Mouse (Mus musculus): ENCODE measurements around the gene Fgf12. TPM values are rescaled to one million over a fixed set of nuclear protein-coding genes. Genes with fewer than 3 reads are reported as not detected.

Fgf12 gene
- polyA plus RNA-seq, 1 experiment = 0.49 TPM

DNA sequence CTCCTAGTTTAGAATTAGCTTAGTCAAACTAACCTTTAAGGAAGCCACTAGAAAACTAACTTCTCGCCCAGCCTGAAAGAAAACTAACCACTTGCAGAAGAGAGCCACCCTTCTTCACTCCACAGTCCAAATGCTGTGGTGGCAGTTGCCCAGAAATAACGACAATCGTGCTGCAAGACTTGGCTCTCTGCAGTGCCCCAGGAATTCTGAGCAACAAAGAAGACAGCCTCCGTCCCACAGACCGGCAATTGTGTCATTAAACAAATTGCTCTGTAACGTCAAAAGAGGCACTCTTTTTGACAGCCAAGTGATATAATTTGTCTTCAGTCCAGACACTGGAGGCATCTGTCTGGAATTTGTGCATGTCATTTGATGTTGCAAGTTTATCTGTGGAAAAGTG, 261.2 kb downstream of the Fgf12 start:
- Histone ChIP-seq H3K4me3 (ENCODE audit: insufficient read depth, low read length) (no peak overlapping the region), H3K27ac (ENCODE audit: insufficient read depth, low read length) (no peak overlapping the region), H3K4me1 (ENCODE audit: control insufficient read depth, insufficient read depth, low read length) (no peaks in the 10 kb centered on the region)
- TF ChIP-seq POLR2A (IDR thresholded peaks at IDR 0.05; ENCODE audit: low read depth, low read length) = no peak
- TF ChIP-seq CTCF (IDR thresholded peaks at IDR 0.05; ENCODE audit: borderline replicate concordance, insufficient read depth, low read length) = no peak

DNA sequence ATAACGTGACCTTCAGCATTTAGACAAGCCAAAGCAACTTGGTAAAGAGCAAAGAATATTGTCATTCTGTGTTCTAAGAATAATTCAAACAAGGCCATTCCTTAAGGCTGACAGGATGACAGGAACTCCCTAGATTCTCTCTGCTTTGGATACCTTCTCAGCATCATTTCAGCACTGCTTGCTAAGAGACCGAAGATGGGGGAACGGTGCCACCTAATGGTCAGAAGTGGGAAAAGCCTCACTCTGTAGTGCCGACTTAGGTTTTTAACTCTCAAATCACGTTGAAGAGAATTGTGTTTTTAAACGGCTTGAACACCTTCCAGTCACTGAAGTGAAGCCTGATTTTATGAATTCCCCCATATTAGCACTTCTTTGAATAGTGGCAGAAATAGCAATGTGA, 262.4 kb downstream of the Fgf12 start:
- no peak overlapping the region for H3K4me3 ChIP-seq (ENCODE audit: insufficient read depth, low read length)
- no peaks in the 10 kb centered on the region for H3K4me1 ChIP-seq (ENCODE audit: control insufficient read depth, insufficient read depth, low read length)
- TF ChIP-seq POLR2A (IDR thresholded peaks at IDR 0.05; ENCODE audit: low read depth, low read length) (no peak), CTCF (IDR thresholded peaks at IDR 0.05; ENCODE audit: borderline replicate concordance, insufficient read depth, low read length) (peak; percentile 49; the same call in 1 of the 2 replicates)
- no peak overlapping the region for H3K27ac ChIP-seq (ENCODE audit: insufficient read depth, low read length)

DNA sequence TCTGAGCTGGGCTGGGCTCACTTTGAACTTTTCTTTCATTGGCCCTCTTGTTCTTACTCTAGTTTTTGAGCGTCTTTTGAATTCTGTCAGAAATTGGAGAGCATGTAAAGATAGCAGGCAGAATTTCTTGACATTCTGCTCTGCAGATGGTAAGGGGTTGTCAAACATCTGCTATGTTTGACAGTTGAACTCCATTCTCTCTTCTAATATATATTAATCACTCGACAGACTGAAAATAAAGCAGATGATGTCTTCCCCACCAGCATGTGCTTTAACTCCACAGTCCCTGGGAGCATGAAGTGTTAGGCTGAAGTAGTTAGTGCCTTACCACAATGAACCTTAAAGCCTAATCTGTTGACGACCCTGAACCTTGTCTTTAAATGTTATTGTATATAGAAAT, 267.9 kb downstream of the Fgf12 start:
- Histone ChIP-seq H3K4me1 (ENCODE audit: control insufficient read depth, insufficient read depth, low read length) (no peaks in the 10 kb centered on the region), H3K4me3 (ENCODE audit: insufficient read depth, low read length) (no peak overlapping the region), H3K27ac (ENCODE audit: insufficient read depth, low read length) (no peak overlapping the region)
- no peak for TF ChIP-seq POLR2A (IDR thresholded peaks at IDR 0.05; ENCODE audit: low read depth, low read length)
- no peak for TF ChIP-seq CTCF (IDR thresholded peaks at IDR 0.05; ENCODE audit: borderline replicate concordance, insufficient read depth, low read length)

DNA sequence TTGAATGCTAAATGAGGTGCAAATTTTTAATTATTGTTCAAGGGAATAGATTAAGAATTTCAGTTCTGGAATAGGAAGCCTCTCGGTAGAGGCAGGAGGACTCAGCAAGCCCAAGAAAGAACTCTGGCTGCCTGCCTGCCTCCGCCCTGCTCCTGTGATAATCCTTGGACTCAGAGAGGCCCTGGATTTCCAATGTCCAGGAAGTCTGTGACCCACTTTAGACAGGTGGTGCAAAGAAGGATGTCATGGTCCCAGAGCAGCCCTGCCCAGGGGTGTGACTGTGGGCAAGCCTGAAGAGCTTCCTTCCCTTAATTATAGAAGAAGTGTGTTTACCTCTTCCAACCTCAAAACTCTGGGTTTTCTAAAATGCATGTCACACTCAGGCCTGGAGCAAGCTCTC, 273.8 kb downstream of the Fgf12 start:
- Histone ChIP-seq H3K4me1 (ENCODE audit: control insufficient read depth, insufficient read depth, low read length) (no peaks in the 10 kb centered on the region), H3K27ac (ENCODE audit: insufficient read depth, low read length) (no peak overlapping the region), H3K4me3 (ENCODE audit: insufficient read depth, low read length) (no peak overlapping the region)
- TF ChIP-seq CTCF (IDR thresholded peaks at IDR 0.05; ENCODE audit: borderline replicate concordance, insufficient read depth, low read length) (no peak), POLR2A (IDR thresholded peaks at IDR 0.05; ENCODE audit: low read depth, low read length) (no peak)

DNA sequence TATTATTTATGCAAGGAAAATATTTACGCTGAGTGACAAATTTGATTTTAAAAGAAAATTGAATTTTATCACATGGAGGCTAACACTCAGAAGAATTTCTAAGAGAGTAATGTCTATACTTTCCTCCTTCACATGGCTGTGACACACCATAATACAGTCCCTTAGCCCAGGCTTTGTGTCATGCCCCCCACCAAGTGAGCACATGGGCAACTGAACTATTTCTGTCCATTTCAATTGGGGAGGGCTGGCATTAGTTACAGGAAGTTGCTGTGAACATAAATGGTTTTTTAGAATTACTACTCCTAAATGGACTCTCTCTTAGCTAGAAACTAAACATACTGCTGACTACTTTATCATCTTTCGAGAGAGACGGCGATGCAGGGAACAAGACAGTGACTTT, 276.2 kb downstream of the Fgf12 start:
- no peaks in the 10 kb centered on the region for H3K4me1 ChIP-seq (ENCODE audit: control insufficient read depth, insufficient read depth, low read length)
- H3K27ac ChIP-seq (ENCODE audit: insufficient read depth, low read length) = no peak overlapping the region
- H3K4me3 ChIP-seq (ENCODE audit: insufficient read depth, low read length) = no peak overlapping the region
- TF ChIP-seq CTCF (IDR thresholded peaks at IDR 0.05; ENCODE audit: borderline replicate concordance, insufficient read depth, low read length) (no peak), POLR2A (IDR thresholded peaks at IDR 0.05; ENCODE audit: low read depth, low read length) (no peak)

DNA sequence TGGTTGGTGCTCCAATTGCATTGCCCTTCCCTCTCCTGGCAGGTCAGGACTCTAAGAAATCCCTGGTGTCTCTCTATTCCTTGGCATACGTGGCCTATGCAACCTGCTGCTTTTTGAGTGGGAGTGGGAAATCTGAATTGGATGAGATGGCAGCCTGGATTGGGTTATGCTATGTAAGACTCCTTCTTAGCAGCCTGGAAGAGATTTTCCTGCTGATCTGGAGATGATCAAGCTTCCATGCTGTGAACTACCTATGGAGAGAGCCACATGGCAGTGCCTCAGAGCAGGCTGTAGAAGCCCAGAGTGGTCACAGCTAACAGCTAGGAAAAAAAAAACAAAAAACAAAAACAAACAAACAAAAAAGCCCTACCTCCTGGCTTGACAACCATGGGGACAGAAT, 277.3 kb downstream of the Fgf12 start:
- no peaks in the 10 kb centered on the region for H3K4me1 ChIP-seq (ENCODE audit: control insufficient read depth, insufficient read depth, low read length)
- no peak for TF ChIP-seq CTCF (IDR thresholded peaks at IDR 0.05; ENCODE audit: borderline replicate concordance, insufficient read depth, low read length)
- no peak overlapping the region for H3K4me3 ChIP-seq (ENCODE audit: insufficient read depth, low read length)
- no peak overlapping the region for H3K27ac ChIP-seq (ENCODE audit: insufficient read depth, low read length)

DNA sequence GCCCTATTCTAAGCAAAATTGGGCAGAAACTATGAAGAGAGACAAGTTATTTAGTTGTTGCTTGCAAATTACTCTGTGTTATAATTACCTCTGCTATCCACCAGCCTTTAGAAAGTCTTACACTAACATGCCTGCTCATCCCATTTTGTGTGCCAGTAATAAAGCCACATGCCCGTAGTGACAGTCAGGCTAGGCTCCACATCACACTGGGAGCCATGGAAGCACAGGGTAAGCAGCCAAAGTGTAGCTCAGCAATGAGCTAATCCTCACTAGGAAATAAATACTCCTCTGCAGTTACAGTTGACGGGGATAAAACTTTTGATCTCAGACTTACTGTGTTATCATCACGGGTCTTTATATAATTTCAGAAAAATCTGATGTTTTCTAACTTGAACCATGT, 298.0 kb downstream of the Fgf12 start:
- H3K4me3 ChIP-seq (ENCODE audit: insufficient read depth, low read length) = no peak overlapping the region
- H3K4me1 ChIP-seq (ENCODE audit: control insufficient read depth, insufficient read depth, low read length) = no peaks in the 10 kb centered on the region
- TF ChIP-seq POLR2A (IDR thresholded peaks at IDR 0.05; ENCODE audit: low read depth, low read length) (no peak), CTCF (IDR thresholded peaks at IDR 0.05; ENCODE audit: borderline replicate concordance, insufficient read depth, low read length) (no peak)
- no peak overlapping the region for H3K27ac ChIP-seq (ENCODE audit: insufficient read depth, low read length)

DNA sequence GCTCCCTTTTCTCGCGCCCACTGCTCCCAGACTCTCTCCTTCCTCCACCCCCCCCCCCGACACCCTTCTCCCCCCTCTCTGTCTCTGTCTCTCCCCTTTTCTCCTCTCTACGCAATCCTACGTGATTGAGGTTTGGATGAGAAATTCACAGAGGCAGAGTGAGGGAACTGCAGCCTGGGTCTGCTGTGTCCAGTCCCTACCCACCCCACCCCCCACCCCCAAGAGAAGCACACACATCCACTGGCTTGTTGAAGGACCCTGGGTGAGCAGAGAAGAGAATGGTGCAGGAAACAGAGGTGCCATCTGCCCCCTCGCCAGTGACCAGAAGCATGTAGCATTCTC, 305.8 kb downstream of the Fgf12 start:
- no peak for TF ChIP-seq POLR2A (IDR thresholded peaks at IDR 0.05; ENCODE audit: low read depth, low read length)
- TF ChIP-seq CTCF (IDR thresholded peaks at IDR 0.05; ENCODE audit: borderline replicate concordance, insufficient read depth, low read length) = no peak
- Histone ChIP-seq H3K4me1 (ENCODE audit: control insufficient read depth, insufficient read depth, low read length) (no peaks in the 10 kb centered on the region), H3K4me3 (ENCODE audit: insufficient read depth, low read length) (no peak overlapping the region; the same call in 1 of the 2 replicates), H3K27ac (ENCODE audit: insufficient read depth, low read length) (no peak overlapping the region)

DNA sequence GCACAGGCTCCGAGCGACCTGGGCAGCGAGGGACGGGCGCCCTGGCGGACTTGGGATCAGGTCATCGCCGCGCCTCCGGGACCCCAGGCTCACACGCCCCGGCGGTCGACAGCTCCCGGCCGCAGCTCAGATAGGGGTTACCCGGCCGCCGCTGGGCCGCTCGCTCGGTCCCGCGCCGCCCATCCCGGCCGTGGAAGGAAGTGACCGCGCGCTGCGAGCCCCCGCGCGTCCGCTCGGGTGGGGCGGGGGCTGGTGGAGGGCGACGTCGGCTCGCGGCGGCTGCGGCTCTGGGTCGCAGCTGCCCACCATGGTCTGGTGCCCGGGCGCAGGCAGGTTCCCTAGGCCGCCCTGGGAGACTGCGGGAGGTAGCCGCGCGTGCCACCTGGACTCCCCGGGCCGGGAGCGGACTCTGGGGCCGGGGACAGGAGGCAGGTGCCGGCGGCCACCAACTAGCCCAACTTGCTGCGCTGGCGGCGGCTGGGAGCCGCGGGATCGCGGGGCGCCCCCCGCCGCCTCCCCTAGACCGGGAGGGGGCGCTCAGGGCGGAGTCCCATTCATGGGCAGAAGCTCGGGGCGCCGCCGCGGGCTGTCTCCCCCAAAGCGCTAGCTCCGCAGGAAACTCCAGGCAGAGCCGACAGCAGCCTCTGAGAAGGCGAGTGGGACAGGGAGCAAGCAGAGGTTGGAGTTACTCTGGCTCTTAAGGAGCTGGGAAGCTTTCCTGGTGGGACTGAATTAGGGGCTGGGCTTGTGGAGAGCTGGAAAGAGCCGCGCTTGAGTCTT, 306.3 kb downstream of the Fgf12 start:
- no peak overlapping the region for H3K27ac ChIP-seq (ENCODE audit: insufficient read depth, low read length)
- TF ChIP-seq CTCF (IDR thresholded peaks at IDR 0.05; ENCODE audit: borderline replicate concordance, insufficient read depth, low read length) (no peak), POLR2A (IDR thresholded peaks at IDR 0.05; ENCODE audit: low read depth, low read length) (no peak)
- no peaks in the 10 kb centered on the region for H3K4me1 ChIP-seq (ENCODE audit: control insufficient read depth, insufficient read depth, low read length)
- H3K4me3 ChIP-seq (ENCODE audit: insufficient read depth, low read length) = peak overlapping the region; percentile 45

DNA sequence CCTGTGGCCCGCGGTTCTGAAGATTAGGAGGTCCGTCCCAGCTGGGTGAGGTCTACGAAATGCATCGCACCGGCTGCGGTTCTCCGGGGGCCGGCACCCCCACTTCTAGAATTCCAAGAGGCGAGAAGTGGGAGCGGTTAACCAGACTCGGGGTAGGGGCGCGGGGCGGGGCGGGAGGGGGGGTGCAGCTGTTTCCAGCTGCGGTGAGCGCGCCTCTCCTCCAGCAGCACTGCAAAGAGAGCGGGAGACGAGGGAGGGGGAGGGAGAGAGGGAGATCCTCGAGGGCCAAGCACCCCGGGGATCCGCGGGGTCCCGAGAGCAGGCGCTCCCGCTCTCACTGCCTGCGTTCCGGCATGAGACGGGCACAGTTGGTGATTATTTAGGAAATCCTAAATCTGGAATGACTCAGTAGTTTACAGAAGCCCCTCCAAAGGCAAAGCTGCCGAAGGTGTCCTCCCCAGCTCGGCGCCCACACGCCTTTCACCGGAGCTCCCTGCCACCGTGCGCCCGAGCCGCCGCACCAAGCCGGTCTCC, 307.0 kb downstream of the Fgf12 start:
- TF ChIP-seq POLR2A (IDR thresholded peaks at IDR 0.05; ENCODE audit: low read depth, low read length) = no peak
- TF ChIP-seq CTCF (IDR thresholded peaks at IDR 0.05; ENCODE audit: borderline replicate concordance, insufficient read depth, low read length) = no peak
- H3K4me1 ChIP-seq (ENCODE audit: control insufficient read depth, insufficient read depth, low read length) = no peaks in the 10 kb centered on the region
- H3K27ac ChIP-seq (ENCODE audit: insufficient read depth, low read length) = no peak overlapping the region
- H3K4me3 ChIP-seq (ENCODE audit: insufficient read depth, low read length) = peak overlapping the region; percentile 45
